Mouse (Mus musculus): ENCODE measurements around the gene Stat5a. TPM values are rescaled to one million over a fixed set of nuclear protein-coding genes. Genes with fewer than 3 reads are reported as not detected.

Stat5a gene
- polyA plus RNA-seq, 1 experiment: 3.6 TPM

DNA sequence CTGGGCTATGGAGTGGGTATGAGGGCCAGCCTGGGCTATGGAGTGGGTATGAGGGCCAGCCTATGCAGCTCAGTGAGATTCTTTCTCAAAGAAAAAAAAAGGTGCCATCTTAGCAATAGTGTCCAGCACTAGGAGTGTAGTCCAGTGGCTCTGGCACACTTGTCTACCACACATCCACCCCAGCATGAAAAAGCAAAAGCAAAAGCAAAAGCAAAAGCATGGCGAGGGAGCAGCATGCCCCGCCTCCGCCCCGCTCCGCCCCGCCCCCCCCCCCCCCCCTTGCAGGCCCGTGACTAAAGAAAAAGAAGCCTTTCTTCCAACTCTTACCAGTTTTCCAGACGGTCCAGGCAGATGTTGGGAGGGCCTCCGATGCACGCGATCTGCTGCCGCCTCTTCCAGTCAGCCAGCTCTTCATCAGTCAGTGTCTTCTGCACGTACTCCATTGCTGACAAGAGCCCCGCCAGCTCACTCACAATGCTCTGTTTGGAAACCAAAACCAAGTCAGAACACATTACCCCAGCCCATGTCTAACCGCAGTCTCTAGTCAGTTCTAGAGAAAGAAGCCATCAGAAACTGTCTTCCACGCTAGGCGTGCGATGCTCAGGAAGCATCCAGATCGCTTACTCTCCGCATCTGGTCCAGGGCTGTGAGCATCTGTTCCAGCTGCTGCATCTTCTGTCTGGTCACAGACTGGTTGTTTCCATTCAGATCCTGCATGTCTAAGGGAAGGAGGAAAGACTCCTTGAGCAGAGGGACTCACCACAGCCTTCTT lies 45.6 kb downstream of the Stat5a start:
- H3K36me3 ChIP-seq (ENCODE audit: control insufficient read depth, insufficient read depth, low read length, poor library complexity, severe bottlenecking): peaks cover 23% of the 10 kb centered on the region

DNA sequence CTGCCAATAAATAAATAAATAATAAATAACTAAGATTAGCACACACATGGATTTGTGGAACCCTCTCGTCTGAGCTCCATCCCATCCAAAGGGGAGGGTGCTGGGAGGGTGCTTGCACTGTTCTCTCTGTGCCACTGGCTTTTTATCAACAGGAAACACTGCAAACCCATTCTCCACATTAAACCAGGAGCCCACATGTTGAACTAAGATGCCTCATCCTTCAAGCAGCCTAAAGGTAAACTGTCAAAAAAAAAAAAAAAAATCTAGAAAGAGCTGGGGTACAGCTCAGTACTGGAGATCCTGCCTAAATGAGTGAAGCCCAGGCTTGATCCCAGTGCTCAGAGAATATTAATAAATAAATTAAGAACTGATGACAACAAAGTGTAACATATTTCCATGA lies 46.8 kb downstream of the Stat5a start:
- peaks cover 28% of the 10 kb centered on the region for H3K36me3 ChIP-seq (ENCODE audit: control insufficient read depth, insufficient read depth, low read length, poor library complexity, severe bottlenecking)
- H3K9me3 ChIP-seq (replicated peaks; ENCODE audit: control insufficient read depth, insufficient read depth, low read length, poor library complexity, severe bottlenecking): no peaks in the 10 kb centered on the region
- no peak overlapping the region for H3K9ac ChIP-seq (ENCODE audit: low read depth, poor library complexity, severe bottlenecking)
- no peaks in the 10 kb centered on the region for H3K27me3 ChIP-seq (ENCODE audit: control insufficient read depth, insufficient read depth, low read length, poor library complexity, severe bottlenecking)
- no peak for TF ChIP-seq CTCF (IDR thresholded peaks at IDR 0.05; ENCODE audit: low read depth, low read length)
- no peak for TF ChIP-seq POLR2A (IDR thresholded peaks at IDR 0.05; ENCODE audit: insufficient read depth, low read length)
- no peak for TF ChIP-seq EP300 (IDR thresholded peaks at IDR 0.05; ENCODE audit: insufficient read depth, low read depth, low read length)
- H3K27ac ChIP-seq (ENCODE audit: insufficient read depth, low read length): no peak overlapping the region
- H3K4me3 ChIP-seq (ENCODE audit: low read depth, low read length): no peak overlapping the region
- no peaks in the 10 kb centered on the region for H3K4me1 ChIP-seq (ENCODE audit: control insufficient read depth, insufficient read depth, low read length)

More for the DNA sequence above, 45.6 kb downstream of the Stat5a start:
- Histone ChIP-seq H3K27ac (ENCODE audit: insufficient read depth, low read length) (no peak overlapping the region), H3K4me3 (ENCODE audit: low read depth, low read length) (no peak overlapping the region), H3K27me3 (ENCODE audit: control insufficient read depth, insufficient read depth, low read length, poor library complexity, severe bottlenecking) (no peaks in the 10 kb centered on the region), H3K4me1 (ENCODE audit: control insufficient read depth, insufficient read depth, low read length) (no peaks in the 10 kb centered on the region), H3K9ac (ENCODE audit: low read depth, poor library complexity, severe bottlenecking) (no peak overlapping the region), H3K9me3 (replicated peaks; ENCODE audit: control insufficient read depth, insufficient read depth, low read length, poor library complexity, severe bottlenecking) (no peaks in the 10 kb centered on the region)
- TF ChIP-seq POLR2A (IDR thresholded peaks at IDR 0.05; ENCODE audit: insufficient read depth, low read length): no peak

DNA sequence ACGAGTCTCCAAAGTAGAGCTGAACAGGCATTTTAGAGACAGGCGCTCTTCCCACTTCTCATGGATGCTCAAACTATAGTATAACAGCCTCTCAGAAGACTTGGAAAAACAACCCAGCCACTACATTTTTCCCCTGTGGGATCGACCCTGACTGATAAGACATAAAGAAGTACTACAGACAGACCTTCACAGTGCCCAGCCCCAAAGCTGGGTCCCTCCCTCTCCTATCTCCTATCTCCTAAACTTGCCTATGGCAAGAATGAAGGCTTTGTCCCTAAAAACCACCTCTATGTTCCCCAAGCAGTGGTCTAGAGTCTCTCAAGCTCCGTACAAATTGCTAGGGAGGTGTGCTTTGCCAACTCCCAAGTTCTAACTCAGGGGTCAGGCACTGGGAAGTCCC lies 47.7 kb downstream of the Stat5a start:
- no peaks in the 10 kb centered on the region for H3K27me3 ChIP-seq (ENCODE audit: control insufficient read depth, insufficient read depth, low read length, poor library complexity, severe bottlenecking)
- H3K36me3 ChIP-seq (ENCODE audit: control insufficient read depth, insufficient read depth, low read length, poor library complexity, severe bottlenecking): peaks cover 23% of the 10 kb centered on the region
- H3K4me1 ChIP-seq (ENCODE audit: control insufficient read depth, insufficient read depth, low read length): no peaks in the 10 kb centered on the region
- no peak overlapping the region for H3K9ac ChIP-seq (ENCODE audit: low read depth, poor library complexity, severe bottlenecking)
- H3K27ac ChIP-seq (ENCODE audit: insufficient read depth, low read length): no peak overlapping the region
- TF ChIP-seq POLR2A (IDR thresholded peaks at IDR 0.05; ENCODE audit: insufficient read depth, low read length) (no peak), CTCF (IDR thresholded peaks at IDR 0.05; ENCODE audit: low read depth, low read length) (no peak)
- H3K4me3 ChIP-seq (ENCODE audit: low read depth, low read length): no peak overlapping the region
- H3K9me3 ChIP-seq (replicated peaks; ENCODE audit: control insufficient read depth, insufficient read depth, low read length, poor library complexity, severe bottlenecking): no peaks in the 10 kb centered on the region

DNA sequence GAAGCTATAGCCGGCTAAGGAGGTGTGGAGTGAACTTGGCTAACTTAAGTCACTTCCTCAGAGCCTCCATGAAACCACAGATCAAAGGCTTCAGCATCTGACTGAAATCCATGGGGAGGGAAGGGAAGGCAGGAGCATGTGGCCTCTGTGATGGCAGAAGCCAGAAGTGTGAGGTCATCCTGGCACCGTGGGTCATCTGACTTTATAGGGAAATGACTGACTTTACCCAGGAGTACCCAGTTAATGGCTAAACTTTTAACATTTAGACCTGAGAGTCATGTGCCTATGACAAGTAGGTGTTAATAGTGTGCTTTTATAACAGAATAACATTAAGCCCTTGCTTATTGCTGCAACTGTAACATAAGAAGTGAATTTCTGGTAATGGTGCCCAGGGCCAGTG lies 49.0 kb downstream of the Stat5a start:
- H3K27me3 ChIP-seq (ENCODE audit: control insufficient read depth, insufficient read depth, low read length, poor library complexity, severe bottlenecking): no peaks in the 10 kb centered on the region
- H3K27ac ChIP-seq (ENCODE audit: insufficient read depth, low read length): no peak overlapping the region
- no peak for TF ChIP-seq EP300 (IDR thresholded peaks at IDR 0.05; ENCODE audit: insufficient read depth, low read depth, low read length)
- TF ChIP-seq CTCF (IDR thresholded peaks at IDR 0.05; ENCODE audit: low read depth, low read length): no peak
- no peak for TF ChIP-seq POLR2A (IDR thresholded peaks at IDR 0.05; ENCODE audit: insufficient read depth, low read length)
- no peak overlapping the region for H3K4me3 ChIP-seq (ENCODE audit: low read depth, low read length)
- peaks cover 16% of the 10 kb centered on the region for H3K36me3 ChIP-seq (ENCODE audit: control insufficient read depth, insufficient read depth, low read length, poor library complexity, severe bottlenecking)
- H3K9me3 ChIP-seq (replicated peaks; ENCODE audit: control insufficient read depth, insufficient read depth, low read length, poor library complexity, severe bottlenecking): no peaks in the 10 kb centered on the region
- no peak overlapping the region for H3K9ac ChIP-seq (ENCODE audit: low read depth, poor library complexity, severe bottlenecking)
- H3K4me1 ChIP-seq (ENCODE audit: control insufficient read depth, insufficient read depth, low read length): no peaks in the 10 kb centered on the region

DNA sequence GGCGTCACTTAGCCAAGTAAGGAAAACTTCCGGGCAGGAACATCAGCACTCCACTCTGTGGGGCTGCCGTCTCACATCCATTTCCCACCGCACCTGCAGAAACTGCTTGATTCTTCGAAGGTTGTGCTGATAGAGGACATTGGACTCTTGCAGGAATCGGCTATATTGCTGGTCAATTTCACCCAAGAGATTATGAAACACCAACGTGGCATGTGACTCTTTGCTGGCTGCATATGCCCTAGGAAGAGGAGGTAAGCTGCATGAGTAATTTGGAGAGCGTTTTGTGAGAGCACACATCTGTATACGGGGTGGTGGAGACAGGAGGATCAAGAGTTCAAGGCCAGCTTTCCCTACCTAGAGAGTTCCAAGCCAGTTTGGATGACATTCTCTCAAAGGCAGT lies 49.4 kb downstream of the Stat5a start:
- Histone ChIP-seq H3K27ac (ENCODE audit: insufficient read depth, low read length) (no peak overlapping the region), H3K27me3 (ENCODE audit: control insufficient read depth, insufficient read depth, low read length, poor library complexity, severe bottlenecking) (no peaks in the 10 kb centered on the region), H3K4me1 (ENCODE audit: control insufficient read depth, insufficient read depth, low read length) (no peaks in the 10 kb centered on the region), H3K9me3 (replicated peaks; ENCODE audit: control insufficient read depth, insufficient read depth, low read length, poor library complexity, severe bottlenecking) (no peaks in the 10 kb centered on the region), H3K4me3 (ENCODE audit: low read depth, low read length) (no peak overlapping the region), H3K9ac (ENCODE audit: low read depth, poor library complexity, severe bottlenecking) (no peak overlapping the region), H3K36me3 (ENCODE audit: control insufficient read depth, insufficient read depth, low read length, poor library complexity, severe bottlenecking) (peaks cover 12% of the 10 kb centered on the region; the same call in 1 of the 2 replicates)
- TF ChIP-seq EP300 (IDR thresholded peaks at IDR 0.05; ENCODE audit: insufficient read depth, low read depth, low read length) (no peak), POLR2A (IDR thresholded peaks at IDR 0.05; ENCODE audit: insufficient read depth, low read length) (no peak), CTCF (IDR thresholded peaks at IDR 0.05; ENCODE audit: low read depth, low read length) (no peak)

GRCm38 (mm10) chr11:100912401-100913155 lies 53.4 kb downstream of the Stat5a start:
- Histone ChIP-seq H3K9me3 (replicated peaks; ENCODE audit: control insufficient read depth, insufficient read depth, low read length, poor library complexity, severe bottlenecking) (no peaks in the 10 kb centered on the region), H3K27me3 (ENCODE audit: control insufficient read depth, insufficient read depth, low read length, poor library complexity, severe bottlenecking) (no peaks in the 10 kb centered on the region), H3K27ac (ENCODE audit: insufficient read depth, low read length) (no peak overlapping the region), H3K36me3 (ENCODE audit: control insufficient read depth, insufficient read depth, low read length, poor library complexity, severe bottlenecking) (peaks cover 10% of the 10 kb centered on the region), H3K9ac (ENCODE audit: low read depth, poor library complexity, severe bottlenecking) (no peak overlapping the region), H3K4me3 (ENCODE audit: low read depth, low read length) (no peak overlapping the region), H3K4me1 (ENCODE audit: control insufficient read depth, insufficient read depth, low read length) (no peaks in the 10 kb centered on the region)
- TF ChIP-seq CTCF (IDR thresholded peaks at IDR 0.05; ENCODE audit: low read depth, low read length) (no peak), EP300 (IDR thresholded peaks at IDR 0.05; ENCODE audit: insufficient read depth, low read depth, low read length) (no peak), POLR2A (IDR thresholded peaks at IDR 0.05; ENCODE audit: insufficient read depth, low read length) (no peak)

All from ES-Bruce4 (cell line).